Mouse (Mus musculus): ENCODE measurements at regions not wholly inside any gene's neighbourhood (a gene's known extent, or its start where the extent isn't known, plus 50 kb on each side); places are given as distances from the start of the nearest gene placed in this dataset.

DNA sequence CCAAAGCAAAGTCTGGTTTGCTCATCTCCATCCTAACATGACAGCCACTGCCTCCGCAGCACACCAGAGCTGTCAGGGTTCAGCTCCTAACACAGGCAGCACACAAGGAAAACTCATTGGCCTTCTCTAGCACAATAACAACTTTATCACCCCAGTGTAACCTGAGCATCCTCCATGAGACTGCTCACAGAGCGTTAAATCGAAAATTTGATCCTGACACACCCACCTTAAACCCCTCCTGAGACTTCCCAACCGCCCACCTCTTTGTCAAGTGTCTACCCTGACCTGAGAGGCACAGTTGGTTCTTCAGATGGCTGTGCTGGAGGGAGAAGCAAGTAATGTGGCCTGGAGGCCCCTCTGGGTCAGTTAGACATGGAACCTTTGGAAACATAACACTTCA, 67.7 kb upstream of the Slc22a22 start:
- intact Hi-C loops (cut with DNase I) = no loop called here
- no peak for DNase-seq

DNA sequence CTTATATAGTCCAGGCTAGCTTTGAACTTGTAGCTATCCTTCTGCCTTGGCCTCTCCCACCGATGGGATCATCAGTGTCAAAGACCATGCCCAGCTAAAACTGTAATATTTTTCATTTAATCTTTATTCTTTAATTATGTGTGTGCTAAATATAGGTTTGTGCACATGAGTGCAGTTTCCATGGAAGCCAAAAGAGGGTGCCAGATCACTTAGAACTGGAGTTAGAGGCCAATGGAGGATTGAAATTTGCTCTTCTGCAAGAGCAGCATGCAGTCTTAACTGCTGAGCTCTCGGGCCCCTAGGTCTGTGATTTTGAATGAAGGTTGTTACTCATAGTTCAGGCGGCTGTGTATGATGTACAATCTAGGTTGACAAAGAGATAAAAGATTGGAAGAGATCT, 66.6 kb upstream of the Slc22a22 start:
- intact Hi-C loops (cut with DNase I) = no loop called here
- peak; percentile 7 to 9 for DNase-seq

GRCm38 (mm10) chr15:57542630-57543029, 65.2 kb upstream of the Slc22a22 start:
- intact Hi-C loops (cut with DNase I) = no loop called here
- no peak for DNase-seq

DNA sequence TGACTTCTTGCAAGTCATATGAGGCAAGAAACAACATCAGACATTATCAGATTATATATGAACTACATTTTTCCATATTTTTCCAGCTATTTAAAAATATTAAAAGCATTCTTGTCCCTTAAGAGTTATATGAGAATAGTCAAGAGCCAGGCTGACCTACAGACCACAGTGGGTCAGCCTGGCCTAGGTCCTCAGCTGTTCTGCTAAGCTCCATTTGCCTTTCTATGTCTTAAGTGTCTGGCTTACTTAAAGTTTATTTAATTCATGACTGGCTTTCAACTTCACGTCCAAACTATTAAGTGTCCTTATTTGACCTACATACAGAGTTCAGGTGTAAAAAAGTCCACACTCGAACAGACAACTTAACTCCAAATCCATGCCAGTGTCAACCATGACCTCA, 58.1 kb upstream of the Slc22a22 start:
- no peak for DNase-seq
- intact Hi-C loops (cut with DNase I) = no loop called here
